Mouse (Mus musculus) kidney, postnatal 36 days (tissue): ENCODE results near the gene Retreg3.

Experiments used
- DNase-seq, 2 experiments: peaks; one replicate each; pipeline ENCODE4 v3.0.0; 2021 to 2022; ENCODE audit warnings: mixed read lengths in 2 of 2

Gene Retreg3

GRCm38 (mm10) chr11:101115564-101115963 is 4.1 kb downstream of the Retreg3 start:
- DNase-seq, result no peak

- no peak for DNase-seq
Observed at GRCm38 (mm10) chr11:101112186-101112585, 7.5 kb downstream of the Retreg3 start.

- DNase-seq, result no peak
Observed at GRCm38 (mm10) chr11:101111178-101111577, 8.5 kb downstream of the Retreg3 start.

- DNase-seq, result no peak
Observed at GRCm38 (mm10) chr11:101110708-101111107, 9.0 kb downstream of the Retreg3 start.

- no peak for DNase-seq
Observed at GRCm38 (mm10) chr11:101109351-101109750, 10.3 kb downstream of the Retreg3 start.

- DNase-seq, result no peak
Observed at GRCm38 (mm10) chr11:101103011-101103410, 16.7 kb downstream of the Retreg3 start.

GRCm38 (mm10) chr11:101098231-101098630 is 21.5 kb downstream of the Retreg3 start:
- DNase-seq, result no peak

- peak; percentile 97 for DNase-seq
Observed at GRCm38 (mm10) chr11:101095314-101096024, 24.2 kb downstream of the Retreg3 start, which contains the start of gene Psmc3ip. Gene Psmc3ip (minus strand): TSS chr11:101095436.

- no peak for DNase-seq
Observed at GRCm38 (mm10) chr11:101094930-101095313, 24.8 kb downstream of the Retreg3 start.

GRCm38 (mm10) chr11:101089931-101090330 is 29.8 kb downstream of the Retreg3 start:
- no peak for DNase-seq

GRCm38 (mm10) chr11:101087682-101088055 is 32.0 kb downstream of the Retreg3 start:
- DNase-seq, result peak; percentile 56 to 76

- DNase-seq, result peak; percentile 95 to 96
Observed at GRCm38 (mm10) chr11:101086756-101087681, 32.7 kb downstream of the Retreg3 start, which contains the start of gene Mlx. Gene Mlx (plus strand): TSS chr11:101087277.

- DNase-seq, result no peak
Observed at GRCm38 (mm10) chr11:101086323-101086674, 33.4 kb downstream of the Retreg3 start.

GRCm38 (mm10) chr11:101085617-101086322 is 33.9 kb downstream of the Retreg3 start:
- peak; percentile 57 to 68 for DNase-seq

- no peak for DNase-seq
Observed at GRCm38 (mm10) chr11:101084811-101085210, 34.9 kb downstream of the Retreg3 start.

GRCm38 (mm10) chr11:101084246-101084645 is 35.4 kb downstream of the Retreg3 start:
- DNase-seq, result no peak

- peak; percentile 79 to 87 for DNase-seq
Observed at GRCm38 (mm10) chr11:101083083-101083697, 36.5 kb downstream of the Retreg3 start.

GRCm38 (mm10) chr11:101082208-101083082 is 37.2 kb downstream of the Retreg3 start, which contains the start of gene Coasy:
Gene Coasy (plus strand): TSS chr11:101082565.
- DNase-seq, result peak; percentile 89 to 91

- peak in 1 of 2 experiments; percentile 46 for DNase-seq
Observed at GRCm38 (mm10) chr11:101081659-101082058, 38.0 kb downstream of the Retreg3 start.

GRCm38 (mm10) chr11:101080421-101080820 is 39.3 kb downstream of the Retreg3 start:
- no peak for DNase-seq

- no peak for DNase-seq
Observed at GRCm38 (mm10) chr11:101079746-101080145, 39.9 kb downstream of the Retreg3 start.
